Mouse (Mus musculus): ENCODE measurements around the gene Nfkbib. TPM values are rescaled to one million over a fixed set of nuclear protein-coding genes. Genes with fewer than 3 reads are reported as not detected.

Gene Nfkbib
- polyA plus RNA-seq (2015; fragmentation: Nextera tagmentation; extraction: Ambion mirVana): 70.2 and 72.2 TPM in 2 replicates

- ATAC-seq: no peak
- Histone ChIP-seq H3K4me1 (ENCODE audit: control insufficient read depth, insufficient read depth, low read depth, low read length) (peaks cover 27% of the 10 kb centered on the region), H3K27me3 (replicated peaks; ENCODE audit: control insufficient read depth, insufficient read depth, low read length) (no peaks in the 10 kb centered on the region), H3K9me3 (ENCODE audit: control insufficient read depth, low read length) (no peaks in the 10 kb centered on the region), H3K27ac (ENCODE audit: low read depth, low read length) (no peak within 1 kb of the TSS), H3K4me2 (ENCODE audit: low read length) (peak within 1 kb of the TSS; percentile 68), H3K9ac (ENCODE audit: low read depth, low read length) (peak within 1 kb of the TSS; percentile 83), H3K36me3 (ENCODE audit: control insufficient read depth, insufficient read depth, low read length) (peaks cover 3% of the 10 kb centered on the region; the same call in 1 of the 2 replicates), H3K4me3 (ENCODE audit: low read length) (peak within 1 kb of the TSS; percentile 83)
- WGBS: 65% methylated on average over 7 of the region's 7 CpGs
Measured at GRCm38 (mm10) chr7:28767462-28767965, at the start of gene Nfkbib. TSS of gene Nfkbib (minus strand) at chr7:28767512.

- peaks cover 25% of the 10 kb centered on the region for H3K4me1 ChIP-seq (ENCODE audit: control insufficient read depth, insufficient read depth, low read depth, low read length)
- H3K4me2 ChIP-seq (ENCODE audit: low read length): no peak overlapping the region
- H3K27ac ChIP-seq (ENCODE audit: low read depth, low read length): no peak overlapping the region
- ATAC-seq: no peak
- WGBS: 89% methylated on average over 10 of the region's 10 CpGs
- no peak overlapping the region for H3K4me3 ChIP-seq (ENCODE audit: low read length)
- no peak overlapping the region for H3K9ac ChIP-seq (ENCODE audit: low read depth, low read length)
- H3K36me3 ChIP-seq (ENCODE audit: control insufficient read depth, insufficient read depth, low read length): peaks cover 76% of the 10 kb centered on the region
- no peaks in the 10 kb centered on the region for H3K27me3 ChIP-seq (replicated peaks; ENCODE audit: control insufficient read depth, insufficient read depth, low read length)
- no peaks in the 10 kb centered on the region for H3K9me3 ChIP-seq (ENCODE audit: control insufficient read depth, low read length)
Measured at GRCm38 (mm10) chr7:28816920-28817319, 49.6 kb upstream of the Nfkbib start.

- Histone ChIP-seq H3K9ac (ENCODE audit: low read depth, low read length) (no peak overlapping the region), H3K9me3 (ENCODE audit: control insufficient read depth, low read length) (no peaks in the 10 kb centered on the region), H3K4me2 (ENCODE audit: low read length) (no peak overlapping the region), H3K27ac (ENCODE audit: low read depth, low read length) (no peak overlapping the region), H3K4me1 (ENCODE audit: control insufficient read depth, insufficient read depth, low read depth, low read length) (peaks cover 24% of the 10 kb centered on the region), H3K27me3 (replicated peaks; ENCODE audit: control insufficient read depth, insufficient read depth, low read length) (no peaks in the 10 kb centered on the region), H3K36me3 (ENCODE audit: control insufficient read depth, insufficient read depth, low read length) (peaks cover 71% of the 10 kb centered on the region), H3K4me3 (ENCODE audit: low read length) (no peak overlapping the region)
- no peak for ATAC-seq
- WGBS: 75% methylated on average over 9 of the region's 9 CpGs
Measured at GRCm38 (mm10) chr7:28816201-28816600, 48.9 kb upstream of the Nfkbib start.

- no peaks in the 10 kb centered on the region for H3K9me3 ChIP-seq (ENCODE audit: control insufficient read depth, low read length)
- peaks cover 24% of the 10 kb centered on the region for H3K4me1 ChIP-seq (ENCODE audit: control insufficient read depth, insufficient read depth, low read depth, low read length)
- peaks cover 62% of the 10 kb centered on the region for H3K36me3 ChIP-seq (ENCODE audit: control insufficient read depth, insufficient read depth, low read length)
- WGBS: 89% methylated on average over 9 of the region's 9 CpGs
- H3K4me2 ChIP-seq (ENCODE audit: low read length): no peak overlapping the region
- no peaks in the 10 kb centered on the region for H3K27me3 ChIP-seq (replicated peaks; ENCODE audit: control insufficient read depth, insufficient read depth, low read length)
- H3K4me3 ChIP-seq (ENCODE audit: low read length): no peak overlapping the region
- no peak overlapping the region for H3K9ac ChIP-seq (ENCODE audit: low read depth, low read length)
- no peak overlapping the region for H3K27ac ChIP-seq (ENCODE audit: low read depth, low read length)
- ATAC-seq: no peak
Measured at GRCm38 (mm10) chr7:28815230-28815629, 47.9 kb upstream of the Nfkbib start.

GRCm38 (mm10) chr7:28814306-28815034, 47.2 kb upstream of the Nfkbib start:
- no peaks in the 10 kb centered on the region for H3K9me3 ChIP-seq (ENCODE audit: control insufficient read depth, low read length)
- peaks cover 19% of the 10 kb centered on the region for H3K4me1 ChIP-seq (ENCODE audit: control insufficient read depth, insufficient read depth, low read depth, low read length)
- no peak overlapping the region for H3K4me3 ChIP-seq (ENCODE audit: low read length)
- H3K27me3 ChIP-seq (replicated peaks; ENCODE audit: control insufficient read depth, insufficient read depth, low read length): no peaks in the 10 kb centered on the region
- ATAC-seq: no peak
- H3K36me3 ChIP-seq (ENCODE audit: control insufficient read depth, insufficient read depth, low read length): peaks cover 54% of the 10 kb centered on the region
- no peak overlapping the region for H3K9ac ChIP-seq (ENCODE audit: low read depth, low read length)
- no peak overlapping the region for H3K27ac ChIP-seq (ENCODE audit: low read depth, low read length)
- 92% methylated on average over 5 of the region's 5 CpGs for WGBS
- no peak overlapping the region for H3K4me2 ChIP-seq (ENCODE audit: low read length)

GRCm38 (mm10) chr7:28812949-28813348, 45.6 kb upstream of the Nfkbib start:
- Histone ChIP-seq H3K9ac (ENCODE audit: low read depth, low read length) (no peak overlapping the region), H3K27me3 (replicated peaks; ENCODE audit: control insufficient read depth, insufficient read depth, low read length) (no peaks in the 10 kb centered on the region), H3K4me1 (ENCODE audit: control insufficient read depth, insufficient read depth, low read depth, low read length) (peaks cover 23% of the 10 kb centered on the region), H3K4me2 (ENCODE audit: low read length) (peak overlapping the region; percentile 73), H3K27ac (ENCODE audit: low read depth, low read length) (no peak overlapping the region), H3K4me3 (ENCODE audit: low read length) (no peak overlapping the region; the same call in 1 of the 2 replicates), H3K36me3 (ENCODE audit: control insufficient read depth, insufficient read depth, low read length) (peaks cover 43% of the 10 kb centered on the region), H3K9me3 (ENCODE audit: control insufficient read depth, low read length) (no peaks in the 10 kb centered on the region)
- 83% methylated on average over 5 of the region's 5 CpGs for WGBS
- ATAC-seq: no peak

- no peaks in the 10 kb centered on the region for H3K9me3 ChIP-seq (ENCODE audit: control insufficient read depth, low read length)
- peak overlapping the region; percentile 88 for H3K4me3 ChIP-seq (ENCODE audit: low read length)
- peaks cover 27% of the 10 kb centered on the region for H3K4me1 ChIP-seq (ENCODE audit: control insufficient read depth, insufficient read depth, low read depth, low read length)
- WGBS: 71% methylated on average over 4 of the region's 4 CpGs
- no peak for ATAC-seq
- H3K4me2 ChIP-seq (ENCODE audit: low read length): peak overlapping the region; percentile 73
- peak overlapping the region; percentile 92 for H3K9ac ChIP-seq (ENCODE audit: low read depth, low read length)
- peaks cover 40% of the 10 kb centered on the region for H3K36me3 ChIP-seq (ENCODE audit: control insufficient read depth, insufficient read depth, low read length)
- H3K27ac ChIP-seq (ENCODE audit: low read depth, low read length): no peak overlapping the region; the same call in 1 of the 2 replicates
- no peaks in the 10 kb centered on the region for H3K27me3 ChIP-seq (replicated peaks; ENCODE audit: control insufficient read depth, insufficient read depth, low read length)
Measured at GRCm38 (mm10) chr7:28812436-28812835, 45.1 kb upstream of the Nfkbib start.

GRCm38 (mm10) chr7:28811640-28812275, 44.4 kb upstream of the Nfkbib start:
- H3K9ac ChIP-seq (ENCODE audit: low read depth, low read length): peak overlapping the region; percentile 92
- H3K27me3 ChIP-seq (replicated peaks; ENCODE audit: control insufficient read depth, insufficient read depth, low read length): no peaks in the 10 kb centered on the region
- peak overlapping the region; percentile 88 for H3K4me3 ChIP-seq (ENCODE audit: low read length)
- H3K4me2 ChIP-seq (ENCODE audit: low read length): peak overlapping the region; percentile 73
- peak overlapping the region; percentile 99; the same call in 1 of the 2 replicates for H3K27ac ChIP-seq (ENCODE audit: low read depth, low read length)
- H3K9me3 ChIP-seq (ENCODE audit: control insufficient read depth, low read length): no peaks in the 10 kb centered on the region
- ATAC-seq: no peak
- H3K36me3 ChIP-seq (ENCODE audit: control insufficient read depth, insufficient read depth, low read length): peaks cover 36% of the 10 kb centered on the region
- peaks cover 22% of the 10 kb centered on the region for H3K4me1 ChIP-seq (ENCODE audit: control insufficient read depth, insufficient read depth, low read depth, low read length)
- 10% methylated on average over 7 of the region's 7 CpGs for WGBS

- no peak for ATAC-seq
- H3K9ac ChIP-seq (ENCODE audit: low read depth, low read length): peak overlapping the region; percentile 92
- H3K4me1 ChIP-seq (ENCODE audit: control insufficient read depth, insufficient read depth, low read depth, low read length): peaks cover 22% of the 10 kb centered on the region
- H3K4me3 ChIP-seq (ENCODE audit: low read length): peak overlapping the region; percentile 88
- under 1% methylated on average over 40 of the region's 40 CpGs for WGBS
- peak overlapping the region; percentile 99 for H3K27ac ChIP-seq (ENCODE audit: low read depth, low read length)
- no peaks in the 10 kb centered on the region for H3K9me3 ChIP-seq (ENCODE audit: control insufficient read depth, low read length)
- H3K27me3 ChIP-seq (replicated peaks; ENCODE audit: control insufficient read depth, insufficient read depth, low read length): no peaks in the 10 kb centered on the region
- peak overlapping the region; percentile 73 for H3K4me2 ChIP-seq (ENCODE audit: low read length)
- peaks cover 32% of the 10 kb centered on the region for H3K36me3 ChIP-seq (ENCODE audit: control insufficient read depth, insufficient read depth, low read length)
Measured at GRCm38 (mm10) chr7:28811228-28811627, 43.9 kb upstream of the Nfkbib start.

Data from hindbrain, embryonic 16.5 days (tissue).